Mouse (Mus musculus) midbrain, embryonic 11.5 days (tissue): ENCODE results near the gene Pard3. TPM values are rescaled to one million over a fixed set of nuclear protein-coding genes. Genes with fewer than 3 reads are reported as not detected.
A peak's percentile ranks its signal among the peaks of the same experiment; 100 is the strongest.

Experiments used
- ATAC-seq: fragments of 200-750 bp; cut with Nextera tagmentation; 2 replicates; pipeline ENCODE4 v1.8.0; 2017; ENCODE audit warnings: moderate TSS enrichment, moderate library complexity; ENCODE audit not compliant: low FRiP score
- DNase-seq: peaks from one replicate; pipeline ENCODE4 v3.0.0; 2015; ENCODE audit warnings: low spot score; ENCODE audit errors: missing footprints
- H3K27ac ChIP-seq: fragments of 300-500 bp; sonication (generic); 2 replicates; pipeline ENCODE4 v1.5.1; 2014; ENCODE audit warnings: low read depth, low read length
- H3K27me3 ChIP-seq: fragments of 300-500 bp; sonication (generic); 2 replicates; pipeline ENCODE4 v1.6.1; 2014; ENCODE audit warnings: mild to moderate bottlenecking, low read length, moderate library complexity, mixed read lengths; ENCODE audit not compliant: control insufficient read depth, insufficient read depth
- H3K36me3 ChIP-seq: fragments of 300-500 bp; sonication (generic); 2 replicates; pipeline ENCODE4 v1.6.1; 2014; ENCODE audit warnings: mild to moderate bottlenecking, low read length, moderate library complexity, mixed read lengths; ENCODE audit not compliant: control insufficient read depth, insufficient read depth
- H3K4me1 ChIP-seq: fragments of 300-500 bp; sonication (generic); 2 replicates; pipeline ENCODE4 v1.6.1; 2014; ENCODE audit warnings: low read length; ENCODE audit not compliant: control insufficient read depth, insufficient read depth
- H3K4me2 ChIP-seq: fragments of 300-500 bp; sonication (generic); 2 replicates; pipeline ENCODE4 v1.6.1; 2014; ENCODE audit warnings: mild to moderate bottlenecking, moderate library complexity
- H3K4me3 ChIP-seq: fragments of 300-500 bp; sonication (generic); 2 replicates; pipeline ENCODE4 v1.5.1; 2014; ENCODE audit warnings: low read depth, low read length
- H3K9ac ChIP-seq: fragments of 300-500 bp; sonication (generic); 2 replicates; pipeline ENCODE4 v1.6.1; 2014; ENCODE audit warnings: low read length
- H3K9me3 ChIP-seq: fragments of 300-500 bp; sonication (generic); 2 replicates; pipeline ENCODE4 v1.6.1; 2016; ENCODE audit warnings: low read length; ENCODE audit not compliant: control insufficient read depth
- WGBS: fragments of 180-500 bp; shearing (Covaris S2); extraction: QIAGEN DNeasy Blood & Tissue Kit; methylation state at CpG from one replicate; pipeline ENCODE4 v1.1.7; 2014; 5-methylcytosine and 5-hydroxymethylcytosine counted together
- polyA plus RNA-seq: library from polyadenylated mRNA; unstranded; fragments of >200 nt; fragmentation: Nextera tagmentation; extraction: Ambion mirVana; gene quantifications from 2 replicates; pipeline ENCODE4 v1.2.1, GENCODE M21; 2014

Gene Pard3
- polyA plus RNA-seq, 1 experiment from 2014 or later = 30.4 TPM

DNA sequence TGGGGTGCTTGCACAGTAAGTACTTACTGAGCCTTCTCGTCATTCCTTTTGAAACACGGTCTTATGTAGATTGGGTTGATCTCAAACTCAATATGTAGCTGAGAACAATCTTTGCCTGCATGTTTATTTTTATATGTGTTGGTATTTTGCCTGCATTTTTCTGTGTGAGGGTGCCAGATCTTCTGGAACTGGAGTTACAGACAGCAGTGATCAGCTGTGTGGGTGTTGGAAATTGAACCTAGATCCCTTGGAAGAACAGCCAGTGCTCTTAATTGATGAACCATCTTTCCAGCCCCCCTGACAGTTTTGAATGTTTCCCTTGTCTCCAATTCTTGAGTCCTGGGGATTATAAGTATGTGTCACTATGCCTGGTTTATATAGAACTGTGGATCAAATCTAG lies 4.9 kb upstream of the Pard3 start:
- Histone ChIP-seq H3K4me2 (no peak overlapping the region), H3K36me3 (no peaks in the 10 kb centered on the region), H3K27ac (no peak overlapping the region), H3K4me1 (peaks cover 7% of the 10 kb centered on the region), H3K4me3 (no peak overlapping the region), H3K9me3 (no peaks in the 10 kb centered on the region), H3K27me3 (no peaks in the 10 kb centered on the region), H3K9ac (no peak overlapping the region)
- 92% methylated on average over 2 of the region's 2 CpGs for WGBS
- ATAC-seq (no peak), DNase-seq (no peak)

DNA sequence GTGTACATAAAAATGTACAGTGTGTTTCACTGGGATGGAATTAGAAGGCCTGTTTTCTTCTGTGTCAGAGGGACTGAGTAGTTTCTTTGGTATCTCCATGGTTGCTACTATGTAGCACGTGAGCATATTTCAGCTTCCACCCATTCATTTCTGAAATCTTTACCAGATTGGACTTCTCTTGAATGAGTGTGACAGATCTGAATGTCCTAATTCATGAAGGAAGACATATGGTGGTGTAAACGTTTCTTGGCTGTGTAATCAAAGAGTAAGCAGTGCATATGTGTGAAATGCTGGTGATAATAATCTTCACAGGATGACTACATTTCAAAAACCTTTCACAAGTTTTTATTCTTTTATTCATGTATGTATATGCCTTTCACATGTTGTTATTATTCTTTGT lies 3.9 kb upstream of the Pard3 start:
- no peak for DNase-seq
- Histone ChIP-seq H3K27me3 (no peaks in the 10 kb centered on the region), H3K9me3 (no peaks in the 10 kb centered on the region), H3K36me3 (no peaks in the 10 kb centered on the region), H3K4me2 (no peak overlapping the region), H3K4me1 (peaks cover 7% of the 10 kb centered on the region), H3K27ac (no peak overlapping the region), H3K9ac (no peak overlapping the region), H3K4me3 (no peak overlapping the region)
- no peak for ATAC-seq
- 66% methylated on average over 2 of the region's 2 CpGs for WGBS

DNA sequence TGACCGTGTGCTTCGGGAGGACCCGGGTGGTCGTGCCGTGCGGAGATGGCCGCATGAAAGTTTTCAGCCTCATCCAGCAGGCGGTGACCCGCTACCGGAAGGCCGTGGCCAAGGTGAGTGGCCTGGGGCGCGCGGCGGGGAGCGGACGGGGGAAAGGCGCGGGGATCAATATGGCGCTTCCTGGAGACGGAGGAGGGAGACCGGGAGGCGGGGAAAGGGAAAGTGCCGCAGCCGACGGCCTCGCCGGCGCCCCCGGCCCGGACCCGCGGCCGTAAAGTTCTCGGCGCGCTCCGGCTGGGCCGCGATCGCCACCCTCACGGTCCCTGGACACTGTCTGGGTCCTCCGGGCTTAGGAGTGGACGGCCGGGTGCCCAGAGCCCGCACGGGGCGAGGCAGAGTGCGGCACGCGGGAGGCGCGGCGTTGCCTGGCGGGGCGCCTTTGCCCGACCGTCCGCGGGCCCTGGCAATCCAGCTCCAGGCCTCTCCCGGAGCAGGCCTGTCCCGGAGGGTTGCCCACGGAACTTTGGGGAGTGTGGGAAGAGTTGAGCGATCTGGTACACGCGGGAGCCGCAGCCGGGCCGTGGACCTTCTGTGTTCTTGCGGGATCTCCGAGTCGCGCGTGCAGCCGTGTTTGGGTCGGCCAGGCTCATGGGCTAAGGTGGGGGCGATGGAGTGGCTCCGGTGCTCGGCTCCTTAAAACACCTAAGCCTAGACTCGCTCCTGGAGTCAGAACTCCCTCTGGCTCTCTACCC lies 844 bp downstream of the Pard3 start:
- Histone ChIP-seq H3K27ac (peak overlapping the region; percentile 93), H3K9me3 (no peaks in the 10 kb centered on the region), H3K27me3 (no peaks in the 10 kb centered on the region), H3K4me2 (peak overlapping the region; percentile 72), H3K36me3 (no peaks in the 10 kb centered on the region), H3K9ac (peak overlapping the region; percentile 96), H3K4me3 (peak overlapping the region; percentile 93), H3K4me1 (peaks cover 13% of the 10 kb centered on the region)
- WGBS = under 1% methylated on average over 63 of the region's 80 CpGs
- DNase-seq (peak; percentile 98), ATAC-seq (peak; percentile 70)

DNA sequence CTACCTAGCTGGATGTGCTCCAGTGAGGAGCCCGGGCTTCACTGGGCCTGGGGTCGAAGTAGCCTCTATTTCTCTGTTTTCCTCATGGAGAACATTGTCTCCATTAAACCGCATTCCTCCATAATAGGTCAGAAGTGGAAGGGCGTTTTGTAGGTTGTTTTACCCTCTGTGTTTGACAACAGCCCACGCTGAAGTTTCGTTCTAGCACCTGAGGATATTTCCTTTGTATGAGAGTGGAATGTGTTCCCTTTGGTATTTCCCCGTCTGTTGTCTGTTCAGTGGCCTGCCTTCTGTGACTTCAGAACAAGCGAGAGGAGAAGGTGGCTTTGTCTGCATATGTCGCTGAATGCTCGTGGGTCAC lies 1.4 kb downstream of the Pard3 start:
- Histone ChIP-seq H3K9me3 (no peaks in the 10 kb centered on the region), H3K4me2 (peak overlapping the region; percentile 72), H3K4me1 (peaks cover 13% of the 10 kb centered on the region), H3K4me3 (peak overlapping the region; percentile 93), H3K36me3 (no peaks in the 10 kb centered on the region), H3K27me3 (no peaks in the 10 kb centered on the region), H3K27ac (peak overlapping the region; percentile 93; the same call in 1 of the 2 replicates), H3K9ac (peak overlapping the region; percentile 96)
- DNase-seq = peak; percentile 96
- WGBS = under 1% methylated on average over 10 of the region's 10 CpGs
- no peak for ATAC-seq

DNA sequence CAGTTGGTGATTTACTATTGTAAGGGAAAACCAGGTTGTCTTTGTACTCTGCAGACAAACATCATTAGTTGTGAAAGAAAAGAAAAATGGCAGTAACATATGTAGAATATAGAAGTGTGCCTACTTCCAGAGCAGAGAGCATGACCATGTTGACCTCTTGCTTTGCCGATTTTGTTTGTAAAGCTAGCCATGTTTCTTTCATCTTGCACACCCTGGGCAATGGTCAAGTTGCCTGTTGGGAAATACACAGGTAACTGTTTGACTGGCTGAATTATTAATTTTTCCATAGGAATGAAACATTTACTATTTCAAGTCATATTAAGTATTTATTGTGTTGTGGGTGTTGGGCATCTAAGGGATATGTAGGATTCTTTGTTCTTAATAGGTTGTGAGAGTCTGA lies 2.1 kb downstream of the Pard3 start:
- Histone ChIP-seq H3K4me1 (peaks cover 13% of the 10 kb centered on the region), H3K4me2 (peak overlapping the region; percentile 72), H3K36me3 (no peaks in the 10 kb centered on the region), H3K27me3 (no peaks in the 10 kb centered on the region), H3K4me3 (peak overlapping the region; percentile 93), H3K27ac (no peak overlapping the region), H3K9me3 (no peaks in the 10 kb centered on the region), H3K9ac (peak overlapping the region; percentile 96; the same call in 1 of the 2 replicates)
- DNase-seq (peak; percentile 72), ATAC-seq (no peak)
- WGBS = 63% methylated on average over 1 of the region's 1 CpGs

DNA sequence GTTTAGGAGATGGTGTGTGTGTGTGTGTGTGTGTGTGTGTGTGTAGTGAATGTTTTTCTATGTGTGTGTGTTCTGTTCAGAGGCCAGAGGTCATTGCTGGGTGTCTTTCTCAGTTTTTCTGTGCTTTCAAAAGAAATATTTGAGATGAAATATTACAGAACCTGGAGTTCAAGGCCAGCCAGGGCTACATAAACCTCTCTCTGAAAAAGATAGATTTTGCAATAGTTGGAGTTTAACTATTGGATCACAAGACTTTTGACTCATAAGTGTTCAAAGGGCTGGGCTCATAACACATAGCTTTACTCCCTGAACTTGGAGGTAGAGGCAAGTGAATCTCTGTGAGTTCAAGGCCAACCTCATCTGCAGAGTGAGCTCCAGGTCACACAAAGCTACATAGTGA lies 2.8 kb downstream of the Pard3 start:
- no peak overlapping the region for H3K4me2 ChIP-seq
- H3K9me3 ChIP-seq = no peaks in the 10 kb centered on the region
- H3K4me3 ChIP-seq = no peak overlapping the region
- no peaks in the 10 kb centered on the region for H3K27me3 ChIP-seq
- H3K4me1 ChIP-seq = peaks cover 16% of the 10 kb centered on the region
- ATAC-seq = no peak
- H3K27ac ChIP-seq = no peak overlapping the region
- no peaks in the 10 kb centered on the region for H3K36me3 ChIP-seq
- H3K9ac ChIP-seq = no peak overlapping the region
- DNase-seq = peak; percentile 75

DNA sequence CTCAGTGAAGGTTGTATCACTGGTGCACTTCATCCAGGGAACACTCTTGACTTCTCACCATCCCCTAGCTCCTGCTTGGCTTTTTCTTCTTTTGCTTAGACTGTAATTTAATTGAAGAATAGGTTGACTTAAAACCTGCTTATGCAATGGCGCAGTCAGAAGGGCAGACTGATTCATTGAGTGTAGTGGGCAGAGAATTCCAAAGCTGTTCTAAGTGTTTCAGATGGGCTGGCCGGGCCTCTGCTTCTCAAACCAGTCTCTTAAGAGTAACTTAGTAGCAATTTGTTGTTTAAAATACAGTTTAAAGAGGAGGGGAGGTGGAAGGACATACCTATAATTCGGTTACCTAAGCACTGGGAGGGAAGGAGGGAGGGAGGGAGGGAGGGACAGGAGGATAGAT lies 5.0 kb downstream of the Pard3 start:
- no peaks in the 10 kb centered on the region for H3K27me3 ChIP-seq
- H3K4me3 ChIP-seq = no peak overlapping the region
- H3K27ac ChIP-seq = no peak overlapping the region
- H3K4me1 ChIP-seq = peaks cover 9% of the 10 kb centered on the region
- H3K4me2 ChIP-seq = no peak overlapping the region
- no peak overlapping the region for H3K9ac ChIP-seq
- no peaks in the 10 kb centered on the region for H3K36me3 ChIP-seq
- WGBS = 82% methylated on average over 3 of the region's 3 CpGs
- H3K9me3 ChIP-seq = no peaks in the 10 kb centered on the region
- ATAC-seq = no peak
- no peak for DNase-seq

DNA sequence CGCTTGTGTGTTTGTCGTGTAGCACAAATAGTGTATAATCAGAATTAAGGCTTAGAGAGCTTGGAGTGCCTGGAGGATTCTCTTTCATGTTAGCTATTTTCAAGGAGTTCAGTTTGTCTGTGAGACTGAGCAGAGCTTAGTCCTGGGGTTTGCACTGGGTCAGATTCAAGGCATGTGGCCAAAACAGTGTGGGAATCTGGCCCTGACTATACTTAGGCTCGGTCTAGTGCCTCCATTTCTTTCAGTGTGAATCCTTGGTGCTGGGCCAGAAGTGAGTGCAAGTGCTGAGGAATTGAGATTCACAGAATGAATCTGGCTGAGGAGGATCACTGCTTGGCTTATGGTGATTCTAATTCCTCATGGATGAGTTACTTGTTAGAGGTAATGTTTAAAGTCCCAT lies 6.5 kb downstream of the Pard3 start:
- no peak for ATAC-seq

DNA sequence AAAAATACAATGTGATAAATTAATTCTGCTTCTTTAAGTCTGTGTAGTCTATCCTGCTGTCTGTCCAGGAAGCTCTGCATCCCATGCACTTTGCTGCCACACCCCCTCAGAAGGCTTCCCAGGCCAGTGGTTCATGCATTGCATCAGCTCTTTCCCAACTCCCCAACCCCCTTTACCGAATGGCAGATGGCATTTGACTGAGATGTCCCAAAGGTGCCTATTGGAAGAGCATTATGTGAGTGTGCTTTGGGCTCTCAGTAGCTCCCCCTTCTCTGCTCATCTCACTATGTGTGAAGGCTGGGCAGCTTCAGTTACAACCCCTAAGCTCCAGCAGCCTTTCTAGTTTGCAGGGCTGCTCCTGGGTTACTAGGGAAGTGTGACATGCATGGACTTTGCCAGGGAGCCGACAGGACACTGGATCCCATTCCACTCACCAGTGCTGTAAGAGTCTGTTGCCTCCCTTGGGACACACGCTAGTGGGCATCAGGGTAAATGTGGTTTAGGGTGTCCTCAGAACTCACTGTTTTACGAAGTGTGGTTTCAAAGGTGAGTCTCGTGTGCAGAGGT lies 9.4 kb downstream of the Pard3 start:
- ATAC-seq (no peak), DNase-seq (no peak)
- WGBS = 69% methylated on average over 5 of the region's 5 CpGs
- Histone ChIP-seq H3K4me1 (peaks cover 3% of the 10 kb centered on the region), H3K9ac (no peak overlapping the region), H3K4me3 (no peak overlapping the region), H3K36me3 (no peaks in the 10 kb centered on the region), H3K4me2 (no peak overlapping the region), H3K27me3 (no peaks in the 10 kb centered on the region), H3K9me3 (no peaks in the 10 kb centered on the region), H3K27ac (no peak overlapping the region)

More for the DNA sequence above, 6.5 kb downstream of the Pard3 start:
- Histone ChIP-seq H3K4me1 (peaks cover 9% of the 10 kb centered on the region), H3K4me3 (no peak overlapping the region), H3K36me3 (no peaks in the 10 kb centered on the region), H3K9ac (no peak overlapping the region), H3K9me3 (no peaks in the 10 kb centered on the region), H3K4me2 (no peak overlapping the region), H3K27me3 (no peaks in the 10 kb centered on the region), H3K27ac (no peak overlapping the region)
- WGBS = 69% methylated on average over 3 of the region's 3 CpGs
- no peak for DNase-seq
